Comparison of ENCODE assay signal across 9 mouse cellular contexts in genomic region chr11:77687541-77688131, GRCm38 (mm10). TPM values are rescaled to one million over a fixed set of nuclear protein-coding genes. Genes with fewer than 3 reads are reported as not detected.
DNase-seq lines count a peak whose midpoint lies in the region; ATAC-seq and TF ChIP-seq lines count a peak whose summit lies in the region.
"Had no signal": no experiment of that assay in that cellular context is flagged by ENCODE, and none has a peak within 500 bp of the region (broad histone marks: within the 10 kb centered on the region; RNA-seq: fewer than 3 reads in every experiment).

No protein-coding gene starts in this region.

- H3K9me3 ChIP-seq in G1E (replicated peaks): no peaks in the 10 kb centered on the region
- no peaks in the 10 kb centered on the region for H3K9me3 ChIP-seq in forebrain, embryonic 12.5 days

- TF ChIP-seq CTCF in G1E (IDR thresholded peaks at IDR 0.05; ENCODE audit: low read depth, low read length): no peak

- H3K4me1 ChIP-seq in G1E (ENCODE audit: insufficient read depth, low read depth, low read length): peaks cover 41% of the 10 kb centered on the region
- H3K4me1 ChIP-seq in forebrain, embryonic 12.5 days: peaks cover 14% of the 10 kb centered on the region

- H3K4me3 ChIP-seq in G1E (ENCODE audit: low read depth, low read length): peak overlapping the region; percentile 92
- peak overlapping the region; percentile 99 for H3K4me3 ChIP-seq in forebrain, embryonic 12.5 days (replicated peaks)

- peak overlapping the region; percentile 99 for H3K27ac ChIP-seq in forebrain, embryonic 12.5 days

- peak overlapping the region; percentile 70 for H3K4me2 ChIP-seq in forebrain, embryonic 12.5 days

- ATAC-seq in G1E (ENCODE audit: extremely low read depth, insufficient number of reproducible peaks, low FRiP score, poor library complexity, severe bottlenecking): no peak
- ATAC-seq in forebrain, embryonic 12.5 days (ENCODE audit: low FRiP score): no peak
- no peak for ATAC-seq in activated CD4-positive, CD25-positive, alpha-beta regulatory T cell, adult 4 months

- peak; percentile 40 for DNase-seq in G1E (ENCODE audit: low spot score)
- peak; percentile 27 for DNase-seq in c-Kit-negative CD71-positive TER-119-positive erythroid progenitor cells, embryonic 14.5 days (ENCODE audit: low read depth, low spot score)
- peak; percentile 25 for DNase-seq in heart, postnatal 25 days (ENCODE audit: low spot score)
- DNase-seq in layer of hippocampus, postnatal 25 days (ENCODE audit: extremely low spot score in 1 of 2, low spot score in 1 of 2): peak; percentile 14 to 41
- DNase-seq in lung, postnatal 36 days: peak; percentile 59
- DNase-seq in right cerebral cortex, postnatal 36 days (ENCODE audit: low spot score in 2 of 2): peak; percentile 6 to 16

- WGBS in forebrain, embryonic 12.5 days: 1% methylated on average over 39 of the region's 40 CpGs

- peak overlapping the region; percentile 100 for H3K9ac ChIP-seq in forebrain, embryonic 12.5 days

- peaks cover 38% of the 10 kb centered on the region for H3K36me3 ChIP-seq in G1E (replicated peaks)
- peaks cover 19% of the 10 kb centered on the region for H3K36me3 ChIP-seq in forebrain, embryonic 12.5 days (replicated peaks)

- intact Hi-C loops in heart, postnatal 25 days (cut with DNase I): no loop called here

- no peaks in the 10 kb centered on the region for H3K27me3 ChIP-seq in G1E (ENCODE audit: insufficient read depth, low read length)
- no peaks in the 10 kb centered on the region for H3K27me3 ChIP-seq in forebrain, embryonic 12.5 days

RNA-seq across cellular contexts. Expression of gene Nufip2, which starts 1.7 kb away (rescaled TPM):
- total RNA-seq in G1E (2014; fragmentation: Nextera tagmentation) (97.1 and 113 TPM in 2 replicates), G1E (2017) (75.3 and 94.0 TPM in 2 replicates)
- polyA plus RNA-seq in G1E (2012): 22.3 and 24.0 TPM in 2 replicates
- 5.3 and 5.5 TPM in 2 replicates for polyA plus RNA-seq in forebrain, embryonic 12.5 days (2016; fragmentation: Nextera tagmentation; extraction: Ambion mirVana)
- total RNA-seq in heart, postnatal 25 days (2021): 10 to 100 TPM; 45.6 to 54.3 TPM
- total RNA-seq in layer of hippocampus, postnatal 25 days (2021): 10 to 100 TPM; 70.6 to 76.5 TPM
- 10 to 100 TPM; 16.2 to 20.5 TPM for polyA plus RNA-seq in activated CD4-positive, CD25-positive, alpha-beta regulatory T cell, adult 4 months (2017; shearing (Covaris generic))

RNA-seq across cellular contexts. Expression of gene Cryba1, which starts 37.4 kb away (rescaled TPM):
- total RNA-seq in G1E (2014; fragmentation: Nextera tagmentation) (not detected in 2 replicates), G1E (2017) (0.27 TPM in 1 of 2 replicates, not detected in the other)
- polyA plus RNA-seq in G1E (2012): not detected in 2 replicates
- polyA plus RNA-seq in forebrain, embryonic 12.5 days (2016; fragmentation: Nextera tagmentation; extraction: Ambion mirVana): 1.1 and 1.3 TPM in 2 replicates
- total RNA-seq in heart, postnatal 25 days (2021): not detected
- not detected for total RNA-seq in layer of hippocampus, postnatal 25 days (2021)
- polyA plus RNA-seq in activated CD4-positive, CD25-positive, alpha-beta regulatory T cell, adult 4 months (2017; shearing (Covaris generic)): under 1 TPM in 1 of 2 experiments, not detected in 1; 0.73 TPM
- polyA plus RNA-seq: large intestine, adult 2 months had no signal
